Mouse (Mus musculus) gastrocnemius, postnatal 4 days (tissue): Measurements from ENCODE around the gene Stard3. TPM values are rescaled to one million over a fixed set of nuclear protein-coding genes. Genes with fewer than 3 reads are reported as not detected.

Experiments used
- DNase-seq, 2 experiments: peaks; one replicate each; pipeline ENCODE4 v3.0.0; 2021 to 2022; ENCODE audit warnings: low spot score in 2 of 2, mixed read lengths in 2 of 2
- total RNA-seq, 2 experiments: library from RNA; stranded (reverse); gene quantifications; 2 replicates each; pipeline ENCODE4 v1.2.3; 2021

Stard3 gene
- total RNA-seq, 2 experiments from 2014 or later, result 14.1 to 16.9 TPM

- DNase-seq, result no peak
Measured at GRCm38 (mm10) chr11:98346168-98346567, 12.0 kb upstream of the Stard3 start.

- DNase-seq, result no peak
Measured at GRCm38 (mm10) chr11:98347385-98348082, 10.6 kb upstream of the Stard3 start.

GRCm38 (mm10) chr11:98348083-98348961 is 9.8 kb upstream of the Stard3 start, which contains the start of gene Ppp1r1b:
TSS of gene Ppp1r1b (plus strand) at chr11:98348404.
- DNase-seq, result peak in 1 of 2 experiments; percentile 19

GRCm38 (mm10) chr11:98349308-98349707 is 8.9 kb upstream of the Stard3 start:
- DNase-seq, result no peak

GRCm38 (mm10) chr11:98352272-98352990 is 5.7 kb upstream of the Stard3 start:
- no peak for DNase-seq

- DNase-seq, result no peak
Measured at GRCm38 (mm10) chr11:98353651-98354211, 4.4 kb upstream of the Stard3 start.

GRCm38 (mm10) chr11:98354445-98354844 is 3.7 kb upstream of the Stard3 start:
- DNase-seq, result no peak

- DNase-seq, result no peak
Measured at GRCm38 (mm10) chr11:98355732-98356299, 2.4 kb upstream of the Stard3 start.

- no peak for DNase-seq
Measured at GRCm38 (mm10) chr11:98356625-98357394, 1.4 kb upstream of the Stard3 start.

GRCm38 (mm10) chr11:98357396-98358160 is 590 bp upstream of the Stard3 start:
- DNase-seq, result no peak

GRCm38 (mm10) chr11:98360866-98361521 is 2.8 kb downstream of the Stard3 start:
- DNase-seq, result no peak

- no peak for DNase-seq
Measured at GRCm38 (mm10) chr11:98363817-98364216, 5.6 kb downstream of the Stard3 start.

GRCm38 (mm10) chr11:98364410-98364809 is 6.2 kb downstream of the Stard3 start:
- no peak for DNase-seq

- no peak for DNase-seq
Measured at GRCm38 (mm10) chr11:98366290-98366689, 8.1 kb downstream of the Stard3 start.

GRCm38 (mm10) chr11:98367171-98367862 is 9.1 kb downstream of the Stard3 start:
- no peak for DNase-seq

GRCm38 (mm10) chr11:98367863-98368186 is 9.7 kb downstream of the Stard3 start:
- DNase-seq, result no peak

GRCm38 (mm10) chr11:98369337-98369736 is 11.2 kb downstream of the Stard3 start:
- no peak for DNase-seq

- DNase-seq, result no peak
Measured at GRCm38 (mm10) chr11:98370588-98370987, 12.4 kb downstream of the Stard3 start.
